In genomic region chr7:128398664-128399063, GRCm38 (mm10) we compare ENCODE assay signal across 14 mouse cellular contexts. TPM values are rescaled to one million over a fixed set of nuclear protein-coding genes. Genes with fewer than 3 reads are reported as not detected.
DNase-seq lines count a peak whose midpoint lies in the region; ATAC-seq and TF ChIP-seq lines count a peak whose summit lies in the region.
"Had no signal": no experiment of that assay in that cellular context is flagged by ENCODE, and none has a peak within 500 bp of the region (broad histone marks: within the 10 kb centered on the region; RNA-seq: fewer than 3 reads in every experiment).

No protein-coding gene starts in this region.

- no peaks in the 10 kb centered on the region for H3K27me3 ChIP-seq in forebrain, embryonic 11.5 days (ENCODE audit: control insufficient read depth, insufficient read depth, low read length)
- no peaks in the 10 kb centered on the region for H3K27me3 ChIP-seq in forebrain, postnatal 0 days (ENCODE audit: insufficient read depth, low read length)
- H3K27me3 ChIP-seq: midbrain, embryonic 15.5 days had no signal

- TF ChIP-seq CTCF in forebrain, postnatal 0 days (IDR thresholded peaks at IDR 0.05; ENCODE audit: low read depth): no peak

- no peak overlapping the region for H3K9ac ChIP-seq in forebrain, embryonic 11.5 days (ENCODE audit: low read length)
- H3K9ac ChIP-seq in forebrain, postnatal 0 days: no peak overlapping the region
- H3K9ac ChIP-seq: lung, embryonic 14.5 days; midbrain, embryonic 15.5 days had no signal

- H3K9me3 ChIP-seq in forebrain, embryonic 11.5 days (ENCODE audit: control insufficient read depth, low read length): no peaks in the 10 kb centered on the region
- no peaks in the 10 kb centered on the region for H3K9me3 ChIP-seq in forebrain, postnatal 0 days (ENCODE audit: low read length)
- H3K9me3 ChIP-seq: midbrain, embryonic 15.5 days had no signal

- H3K79me2 ChIP-seq in macrophage (ENCODE audit: inconsistent target): peaks cover 33% of the 10 kb centered on the region

- no peaks in the 10 kb centered on the region for H3K4me1 ChIP-seq in forebrain, embryonic 11.5 days (replicated peaks; ENCODE audit: control insufficient read depth, insufficient read depth, low read length)
- no peaks in the 10 kb centered on the region for H3K4me1 ChIP-seq in forebrain, postnatal 0 days (ENCODE audit: insufficient read depth)
- H3K4me1 ChIP-seq: midbrain, embryonic 15.5 days had no signal

- peaks cover 36% of the 10 kb centered on the region for H3K36me3 ChIP-seq in macrophage (ENCODE audit: inconsistent target)
- H3K36me3 ChIP-seq in forebrain, embryonic 11.5 days (ENCODE audit: control insufficient read depth, insufficient read depth, low read length): no peaks in the 10 kb centered on the region
- no peaks in the 10 kb centered on the region for H3K36me3 ChIP-seq in forebrain, postnatal 0 days (ENCODE audit: insufficient read depth)
- H3K36me3 ChIP-seq: midbrain, embryonic 15.5 days had no signal

- no peak overlapping the region for H3K4me3 ChIP-seq in macrophage (ENCODE audit: inconsistent target)
- no peak overlapping the region for H3K4me3 ChIP-seq in forebrain, embryonic 11.5 days (ENCODE audit: low read depth, low read length)
- H3K4me3 ChIP-seq in forebrain, postnatal 0 days (ENCODE audit: low read depth, low read length): no peak overlapping the region
- H3K4me3 ChIP-seq: midbrain, embryonic 15.5 days had no signal

- H3K4me2 ChIP-seq in forebrain, embryonic 11.5 days (ENCODE audit: low read depth, low read length, severe bottlenecking): no peak overlapping the region
- H3K4me2 ChIP-seq in forebrain, postnatal 0 days (ENCODE audit: low read depth): no peak overlapping the region
- H3K4me2 ChIP-seq: lung, embryonic 14.5 days; midbrain, embryonic 15.5 days had no signal

- DNase-seq in 3T3-L1 (ENCODE audit: low read depth, low spot score): peak; percentile 3
- peak; percentile 75 for DNase-seq in fat pad, adult 2 months (ENCODE audit: extremely low read depth, low read depth, low spot score)
- DNase-seq in left cerebral cortex, adult 11 months (ENCODE audit: low spot score): no peak
- DNase-seq in forebrain, embryonic 11.5 days (ENCODE audit: low spot score): no peak
- no peak for DNase-seq in natural killer cell, adult 2 months (ENCODE audit: low spot score in 2 of 2)
- DNase-seq in forebrain, postnatal 0 days: no peak
- DNase-seq: adrenal gland, postnatal 25 days; cerebellum, adult 9-10 months; heart, postnatal 10 days; lung, embryonic 14.5 days; spleen, adult 18-20 months had no signal

- WGBS in macrophage (ENCODE audit: missing documents): 58% methylated on average over 4 of the region's 4 CpGs
- WGBS in forebrain, embryonic 11.5 days: 85% methylated on average over 4 of the region's 4 CpGs
- whole genome bisulfite sequencing in forebrain, postnatal 0 days: 80% methylated on average over 4 of the region's 4 CpGs

- ATAC-seq in CD4-positive, CD25-positive, alpha-beta regulatory T cell, adult 4 months: peak; percentile 62
- ATAC-seq in forebrain, embryonic 11.5 days (replicated peaks; ENCODE audit: low FRiP score): no peak
- no peak for ATAC-seq in forebrain, postnatal 0 days
- ATAC-seq: midbrain, embryonic 15.5 days had no signal

- H3K27ac ChIP-seq in macrophage: 0 out of 2 replicates have a peak overlapping the region, but pooled peaks have one; percentile 4
- no peak overlapping the region for H3K27ac ChIP-seq in forebrain, embryonic 11.5 days (ENCODE audit: low read depth, low read length)
- H3K27ac ChIP-seq in forebrain, postnatal 0 days (ENCODE audit: low read depth, low read length): no peak overlapping the region
- H3K27ac ChIP-seq: midbrain, embryonic 15.5 days had no signal

RNA-seq across cellular contexts. Expression of gene Rgs10, which starts 19.9 kb away (rescaled TPM):
- polyA plus RNA-seq in CD4-positive, CD25-positive, alpha-beta regulatory T cell, adult 4 months (2017; shearing (Covaris generic)): 100 to 1,000 TPM; 541 to 576 TPM
- total RNA-seq in macrophage (2018; cell fraction: chromatin; rRNA removed): 100 to 1,000 TPM in 5 of 26 experiments, 10 to 100 TPM in 21; 21.3 to 162 (median 50.2) TPM
- 100 to 1,000 TPM; 149 to 501 (median 221) TPM for total RNA-seq in macrophage (2018; cell fraction: cytosol; rRNA removed)
- total RNA-seq in macrophage (2018; cell fraction: nucleus; rRNA removed): 100 to 1,000 TPM in 3 of 26 experiments, 10 to 100 TPM in 23; 24.5 to 128 (median 54.6) TPM
- 269 to 404 TPM (median 315 TPM) in 3 replicates for polyA plus RNA-seq in macrophage (2018)
- polyA plus RNA-seq in forebrain, embryonic 11.5 days (2014; fragmentation: Nextera tagmentation; extraction: Ambion mirVana): 6.0 and 6.6 TPM in 2 replicates
- 53.2 and 54.5 TPM in 2 replicates for total RNA-seq in forebrain, postnatal 0 days (2014; rRNA removed)
- polyA plus RNA-seq in forebrain, postnatal 0 days (2015; fragmentation: Nextera tagmentation; extraction: Ambion mirVana): 51.7 and 64.2 TPM in 2 replicates

Comparison
In these comparisons a context has a peak if more than half of its experiments do, and no peak if none do; other contexts are left out.
1. DNase-seq: peak in 3T3-L1 (single experiment) and fat pad, adult 2 months (single experiment); none in left cerebral cortex, adult 11 months (single experiment), forebrain, embryonic 11.5 days (single experiment), natural killer cell, adult 2 months (0 of 2) and forebrain, postnatal 0 days (single experiment).